ENCODE assay signal across 9 mouse cellular contexts in the genomic region with DNA sequence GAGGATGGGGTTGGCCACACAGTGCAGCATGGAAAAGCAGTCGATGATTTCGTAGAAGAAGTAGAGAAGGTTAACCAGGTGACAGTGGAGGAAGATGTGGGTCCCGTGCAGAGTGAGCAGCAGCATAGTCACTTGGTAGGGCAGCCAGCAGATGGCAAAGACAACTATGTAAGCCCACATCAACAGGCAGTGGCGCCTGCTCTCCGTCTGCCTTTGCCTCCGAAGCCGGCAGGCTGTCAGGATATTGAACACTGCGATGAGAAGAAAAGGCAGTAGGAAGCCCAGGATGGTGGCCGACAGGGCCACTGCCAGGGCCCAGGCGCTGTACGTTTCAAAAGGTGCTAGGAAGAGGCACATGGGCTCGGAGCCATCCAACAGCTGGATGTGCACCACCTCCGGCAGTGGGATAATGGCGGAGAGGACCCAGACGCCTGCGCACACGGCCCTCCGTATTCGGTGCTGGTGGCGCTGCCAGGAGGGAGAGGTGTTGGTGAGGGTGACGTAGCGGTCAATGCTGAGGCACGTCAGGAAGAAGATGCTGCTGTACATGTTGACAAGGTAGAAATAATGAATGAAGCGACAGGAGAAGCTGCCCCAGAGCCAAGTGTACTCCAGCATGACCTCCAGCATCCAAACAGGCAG. TPM values are rescaled to one million over a fixed set of nuclear protein-coding genes. Genes with fewer than 3 reads are reported as not detected.
DNase-seq lines count a peak whose midpoint lies in the region; ATAC-seq and TF ChIP-seq lines count a peak whose summit lies in the region.
"Had no signal": no experiment of that assay in that cellular context is flagged by ENCODE, and none has a peak within 500 bp of the region (broad histone marks: within the 10 kb centered on the region; RNA-seq: fewer than 3 reads in every experiment).

No protein-coding gene starts in this region.

- 58% methylated on average over 24 of the region's 24 CpGs for WGBS in kidney, embryonic 14.5 days
- 34% methylated on average over 24 of the region's 24 CpGs for WGBS in heart, postnatal 0 days
- WGBS in midbrain, embryonic 10.5 days: 53% methylated on average over 24 of the region's 24 CpGs

- peaks cover 32% of the 10 kb centered on the region for H3K36me3 ChIP-seq in kidney, embryonic 14.5 days (ENCODE audit: control insufficient read depth, insufficient read depth, low read length)
- peaks cover 23% of the 10 kb centered on the region; the same call in 1 of the 2 replicates for H3K36me3 ChIP-seq in heart, postnatal 0 days (replicated peaks; ENCODE audit: control insufficient read depth, insufficient read depth, low read length)
- peaks cover 39% of the 10 kb centered on the region for H3K36me3 ChIP-seq in midbrain, embryonic 10.5 days

- DNase-seq in kidney, adult 11 months: no peak
- DNase-seq in heart, postnatal 0 days (ENCODE audit: low spot score): no peak
- no peak for DNase-seq in midbrain, embryonic 10.5 days (ENCODE audit: low spot score)
- no peak for DNase-seq in thymus, postnatal 25 days
- DNase-seq in right cerebral cortex, postnatal 4 days: no peak
- no peak for DNase-seq in spleen, postnatal 4 days (ENCODE audit: low spot score in 2 of 2)

- no peak for TF ChIP-seq CTCF in cortical plate, adult 2 months (IDR thresholded peaks at IDR 0.05; ENCODE audit: extremely low read depth, insufficient read depth, low read length)
- no peak for TF ChIP-seq CTCF in heart, postnatal 0 days (IDR thresholded peaks at IDR 0.05; ENCODE audit: low read depth)

- peak overlapping the region; percentile 24 for H3K4me3 ChIP-seq in kidney, embryonic 14.5 days (ENCODE audit: low read length)
- H3K4me3 ChIP-seq in cortical plate, adult 2 months (ENCODE audit: insufficient read depth, low read length): peak overlapping the region; percentile 16
- peak overlapping the region; percentile 39 for H3K4me3 ChIP-seq in heart, postnatal 0 days (ENCODE audit: low read depth, low read length)
- peak overlapping the region; percentile 33 for H3K4me3 ChIP-seq in midbrain, embryonic 10.5 days

- H3K9ac ChIP-seq in kidney, embryonic 14.5 days (ENCODE audit: low read depth, low read length): peak overlapping the region; percentile 18; the same call in 1 of the 2 replicates
- peak overlapping the region; percentile 50 for H3K9ac ChIP-seq in heart, postnatal 0 days (replicated peaks; ENCODE audit: low read depth, low read length)

- H3K27me3 ChIP-seq in kidney, embryonic 14.5 days (ENCODE audit: control insufficient read depth, insufficient read depth, low read length): no peaks in the 10 kb centered on the region
- H3K27me3 ChIP-seq in heart, postnatal 0 days (ENCODE audit: control insufficient read depth, insufficient read depth, low read length): no peaks in the 10 kb centered on the region
- H3K27me3 ChIP-seq in midbrain, embryonic 10.5 days (ENCODE audit: low read depth, poor library complexity, severe bottlenecking): peaks cover 7% of the 10 kb centered on the region

- no peak for ATAC-seq in kidney, embryonic 14.5 days (ENCODE audit: low FRiP score, low TSS enrichment)
- ATAC-seq in heart, postnatal 0 days (ENCODE audit: insufficient read depth, low read depth): no peak

- peak overlapping the region; percentile 34 for H3K4me2 ChIP-seq in kidney, embryonic 14.5 days (replicated peaks; ENCODE audit: low read depth, low read length)
- H3K4me2 ChIP-seq in heart, postnatal 0 days (ENCODE audit: low read depth, low read length): peak overlapping the region; percentile 57

- peak overlapping the region; percentile 67; the same call in 1 of the 2 replicates for H3K27ac ChIP-seq in kidney, embryonic 14.5 days (ENCODE audit: low read depth, low read length)
- no peak overlapping the region for H3K27ac ChIP-seq in cortical plate, adult 2 months (ENCODE audit: insufficient read depth, low read length)
- H3K27ac ChIP-seq in heart, postnatal 0 days (ENCODE audit: low read depth): peak overlapping the region; percentile 52
- H3K27ac ChIP-seq in midbrain, embryonic 10.5 days (replicated peaks): peak overlapping the region; percentile 38

- H3K9me3 ChIP-seq in kidney, embryonic 14.5 days (ENCODE audit: control insufficient read depth, low read length): no peaks in the 10 kb centered on the region
- no peaks in the 10 kb centered on the region for H3K9me3 ChIP-seq in heart, postnatal 0 days (replicated peaks; ENCODE audit: control insufficient read depth, low read length)
- no peaks in the 10 kb centered on the region for H3K9me3 ChIP-seq in midbrain, embryonic 10.5 days (replicated peaks)
- H3K9me3 ChIP-seq: G1E had no signal

- peaks cover 30% of the 10 kb centered on the region for H3K4me1 ChIP-seq in kidney, embryonic 14.5 days (ENCODE audit: control insufficient read depth, insufficient read depth, low read length)
- peaks cover 2% of the 10 kb centered on the region; the same call in 1 of the 2 replicates for H3K4me1 ChIP-seq in cortical plate, adult 2 months (ENCODE audit: control insufficient read depth, insufficient read depth, low read length)
- peaks cover 6% of the 10 kb centered on the region; the same call in 1 of the 2 replicates for H3K4me1 ChIP-seq in heart, postnatal 0 days (ENCODE audit: control insufficient read depth, insufficient read depth)
- H3K4me1 ChIP-seq in midbrain, embryonic 10.5 days: peaks cover 26% of the 10 kb centered on the region

- TF ChIP-seq POLR2A in cortical plate, adult 2 months (IDR thresholded peaks at IDR 0.05; ENCODE audit: extremely low read depth, insufficient read depth, low read length): no peak

- no peak for TF ChIP-seq EP300 in heart, postnatal 0 days (IDR thresholded peaks at IDR 0.05; ENCODE audit: low read depth)

RNA-seq across cellular contexts. Expression of a gene that starts 1.3 kb away (rescaled TPM):
- polyA plus RNA-seq in kidney, embryonic 14.5 days (2014; fragmentation: Nextera tagmentation; extraction: Ambion mirVana): 2.0 and 3.7 TPM in 2 replicates
- 1.3 and 1.4 TPM in 2 replicates for polyA plus RNA-seq in cortical plate, adult 2 months (2012; rRNA removed)
- total RNA-seq in heart, postnatal 0 days (2014; rRNA removed; ENCODE audit: low replicate concordance): 13.6 and 20.6 TPM in 2 replicates
- polyA plus RNA-seq in heart, postnatal 0 days (2015; fragmentation: Nextera tagmentation; extraction: Ambion mirVana): 9.9 and 11.2 TPM in 2 replicates
- polyA plus RNA-seq in midbrain, embryonic 10.5 days (2016; fragmentation: Nextera tagmentation; extraction: Ambion mirVana): 0.32 and 0.40 TPM in 2 replicates
- total RNA-seq: G1E had no signal
- polyA plus RNA-seq: G1E had no signal

RNA-seq across cellular contexts. Expression of a gene that starts 9.3 kb away (rescaled TPM):
- 0.05 and 0.07 TPM in 2 replicates for polyA plus RNA-seq in kidney, embryonic 14.5 days (2014; fragmentation: Nextera tagmentation; extraction: Ambion mirVana)
- polyA plus RNA-seq in cortical plate, adult 2 months (2012; rRNA removed): 0.15 and 0.25 TPM in 2 replicates
- not detected in 2 replicates for total RNA-seq in heart, postnatal 0 days (2014; rRNA removed; ENCODE audit: low replicate concordance)
- polyA plus RNA-seq in heart, postnatal 0 days (2015; fragmentation: Nextera tagmentation; extraction: Ambion mirVana): not detected in 2 replicates
- 0.02 and 0.04 TPM in 2 replicates for polyA plus RNA-seq in midbrain, embryonic 10.5 days (2016; fragmentation: Nextera tagmentation; extraction: Ambion mirVana)
- polyA plus RNA-seq: G1E had no signal

RNA-seq across cellular contexts. Expression of a gene that starts 9.3 kb away (rescaled TPM):
- 0.26 TPM in 1 of 2 replicates, not detected in the other for polyA plus RNA-seq in kidney, embryonic 14.5 days (2014; fragmentation: Nextera tagmentation; extraction: Ambion mirVana)
- 1.2 TPM in 1 of 2 replicates, not detected in the other for polyA plus RNA-seq in cortical plate, adult 2 months (2012; rRNA removed)
- not detected in 2 replicates for total RNA-seq in heart, postnatal 0 days (2014; rRNA removed; ENCODE audit: low replicate concordance)
- 0.22 TPM in 1 of 2 replicates, not detected in the other for polyA plus RNA-seq in heart, postnatal 0 days (2015; fragmentation: Nextera tagmentation; extraction: Ambion mirVana)
- not detected in 2 replicates for polyA plus RNA-seq in midbrain, embryonic 10.5 days (2016; fragmentation: Nextera tagmentation; extraction: Ambion mirVana)
- total RNA-seq: G1E had no signal
- polyA plus RNA-seq: G1E had no signal

RNA-seq across cellular contexts. Expression of a gene that starts 10.9 kb away (rescaled TPM):
- polyA plus RNA-seq in kidney, embryonic 14.5 days (2014; fragmentation: Nextera tagmentation; extraction: Ambion mirVana): 6.9 and 7.6 TPM in 2 replicates
- polyA plus RNA-seq in cortical plate, adult 2 months (2012; rRNA removed): 5.0 and 5.4 TPM in 2 replicates
- 5.2 and 5.8 TPM in 2 replicates for total RNA-seq in heart, postnatal 0 days (2014; rRNA removed; ENCODE audit: low replicate concordance)
- 0.94 and 1.1 TPM in 2 replicates for polyA plus RNA-seq in heart, postnatal 0 days (2015; fragmentation: Nextera tagmentation; extraction: Ambion mirVana)
- polyA plus RNA-seq in midbrain, embryonic 10.5 days (2016; fragmentation: Nextera tagmentation; extraction: Ambion mirVana): 4.3 and 4.7 TPM in 2 replicates

RNA-seq across cellular contexts. Expression of a gene that starts 25.9 kb away (rescaled TPM):
- 0.32 TPM in 1 of 2 replicates, not detected in the other for polyA plus RNA-seq in kidney, embryonic 14.5 days (2014; fragmentation: Nextera tagmentation; extraction: Ambion mirVana)
- polyA plus RNA-seq in cortical plate, adult 2 months (2012; rRNA removed): 0.13 and 1.4 TPM in 2 replicates
- total RNA-seq in heart, postnatal 0 days (2014; rRNA removed; ENCODE audit: low replicate concordance): 0.04 and 0.27 TPM in 2 replicates
- polyA plus RNA-seq in heart, postnatal 0 days (2015; fragmentation: Nextera tagmentation; extraction: Ambion mirVana): 0.34 TPM in 1 of 2 replicates, not detected in the other
- polyA plus RNA-seq in midbrain, embryonic 10.5 days (2016; fragmentation: Nextera tagmentation; extraction: Ambion mirVana): 0.11 and 0.12 TPM in 2 replicates
- polyA plus RNA-seq: G1E had no signal
